Mouse (Mus musculus) spleen, adult 2 months (tissue): ENCODE results near the gene Galnt2. TPM values are rescaled to one million over a fixed set of nuclear protein-coding genes. Genes with fewer than 3 reads are reported as not detected.

Experiments used
- DNase-seq, 2 experiments: peaks; one replicate each; pipeline versions ENCODE4 v3.0.0 to v3.0.0-alpha.2; 2012 to 2021; ENCODE audit warnings: low spot score in 2 of 2, low read depth in 1 of 2
- H3K27ac ChIP-seq: fragments of 200-500 bp; 2 replicates; pipeline ENCODE4 v1.5.1; 2012; ENCODE audit warnings: low read length, inconsistent platforms; ENCODE audit not compliant: insufficient read depth
- H3K27me3 ChIP-seq: fragments of 200-500 bp; 2 replicates; pipeline ENCODE4 v1.6.1; 2012; ENCODE audit warnings: mild to moderate bottlenecking, moderate library complexity, low read length, inconsistent platforms; ENCODE audit not compliant: control insufficient read depth, insufficient read depth
- H3K36me3 ChIP-seq: fragments of 200-500 bp; 2 replicates; pipeline ENCODE4 v1.6.1; 2012; ENCODE audit warnings: mild to moderate bottlenecking, low read length, inconsistent platforms; ENCODE audit not compliant: control insufficient read depth, insufficient read depth
- H3K4me1 ChIP-seq: fragments of 200-500 bp; 2 replicates; pipeline ENCODE4 v1.6.1; 2011; ENCODE audit warnings: inconsistent platforms; ENCODE audit not compliant: control insufficient read depth, insufficient read depth, insufficient read length
- H3K4me3 ChIP-seq: fragments of 200-500 bp; 2 replicates; pipeline ENCODE4 v1.5.1; 2011; ENCODE audit warnings: mild to moderate bottlenecking, inconsistent platforms; ENCODE audit not compliant: insufficient read depth, insufficient read length; ENCODE audit errors: extremely low read depth
- CTCF ChIP-seq: fragments of 200-500 bp; IDR thresholded peaks from 2 replicates; pipeline ENCODE4 v1.5.1; 2011; ENCODE audit warnings: mild to moderate bottlenecking, inconsistent platforms; ENCODE audit not compliant: insufficient read depth, insufficient read length, insufficient replicate concordance; ENCODE audit errors: extremely low read depth
- POLR2A ChIP-seq: fragments of 200-500 bp; IDR thresholded peaks from 2 replicates; pipeline ENCODE4 v1.6.1; 2011; ENCODE audit warnings: low read depth, low read length, inconsistent platforms
- WGBS: fragments of 180-500 bp; shearing (Covaris S2); methylation state at CpG from one replicate; pipeline ENCODE4 v1.1.7; 2018; 5-methylcytosine and 5-hydroxymethylcytosine counted together
- polyA plus RNA-seq: library from polyadenylated mRNA; depleted of rRNA; stranded (reverse); fragments of >200 nt; gene quantifications from 2 replicates; pipeline ENCODE4 v1.2.3, GENCODE M21; 2012

The Galnt2 gene
- polyA plus RNA-seq, 1 experiment: 9.4 TPM

GRCm38 (mm10) chr8:124304141-124304540 is 73.0 kb downstream of the Galnt2 start:
- H3K4me1 ChIP-seq: no peaks in the 10 kb centered on the region

GRCm38 (mm10) chr8:124306574-124306973 is 75.4 kb downstream of the Galnt2 start:
- WGBS: 44% methylated on average over 7 of the region's 7 CpGs

More at GRCm38 (mm10) chr8:124304141-124304540, 73.0 kb downstream of the Galnt2 start:
- no peak overlapping the region for H3K27ac ChIP-seq
- no peak overlapping the region for H3K4me3 ChIP-seq
- 79% methylated on average over 4 of the region's 4 CpGs for WGBS
- no peaks in the 10 kb centered on the region for H3K27me3 ChIP-seq
- H3K36me3 ChIP-seq: no peaks in the 10 kb centered on the region; the same call in 1 of the 2 replicates
- TF ChIP-seq POLR2A: no peak
- no peak for TF ChIP-seq CTCF
- no peak for DNase-seq

GRCm38 (mm10) chr8:124307700-124308099 is 76.5 kb downstream of the Galnt2 start:
- Histone ChIP-seq H3K4me3 (no peak overlapping the region), H3K27ac (no peak overlapping the region), H3K4me1 (no peaks in the 10 kb centered on the region), H3K36me3 (peaks cover 2% of the 10 kb centered on the region; the same call in 1 of the 2 replicates), H3K27me3 (no peaks in the 10 kb centered on the region)
- no peak for TF ChIP-seq POLR2A
- no peak for TF ChIP-seq CTCF
- 90% methylated on average over 10 of the region's 10 CpGs for WGBS
- DNase-seq: no peak

More at GRCm38 (mm10) chr8:124306574-124306973, 75.4 kb downstream of the Galnt2 start:
- H3K36me3 ChIP-seq: peaks cover 2% of the 10 kb centered on the region; the same call in 1 of the 2 replicates
- no peak overlapping the region for H3K27ac ChIP-seq
- no peak for DNase-seq
- no peak overlapping the region for H3K4me3 ChIP-seq
- no peaks in the 10 kb centered on the region for H3K27me3 ChIP-seq
- H3K4me1 ChIP-seq: no peaks in the 10 kb centered on the region
- TF ChIP-seq CTCF (no peak), POLR2A (no peak)

- Histone ChIP-seq H3K36me3 (peaks cover 2% of the 10 kb centered on the region; the same call in 1 of the 2 replicates), H3K27ac (no peak overlapping the region), H3K27me3 (no peaks in the 10 kb centered on the region), H3K4me3 (no peak overlapping the region), H3K4me1 (peaks cover 4% of the 10 kb centered on the region; the same call in 1 of the 2 replicates)
- DNase-seq: no peak
- WGBS: 94% methylated on average over 13 of the region's 13 CpGs
- TF ChIP-seq CTCF (no peak), POLR2A (no peak)
These were observed 79.3 kb downstream of the Galnt2 start for GRCm38 (mm10) chr8:124310509-124310908.

GRCm38 (mm10) chr8:124311111-124311510 is 79.9 kb downstream of the Galnt2 start:
- Histone ChIP-seq H3K36me3 (peaks cover 2% of the 10 kb centered on the region; the same call in 1 of the 2 replicates), H3K27me3 (no peaks in the 10 kb centered on the region), H3K4me1 (peaks cover 4% of the 10 kb centered on the region; the same call in 1 of the 2 replicates), H3K27ac (no peak overlapping the region), H3K4me3 (no peak overlapping the region)
- no peak for DNase-seq
- no peak for TF ChIP-seq CTCF
- TF ChIP-seq POLR2A: no peak
- 93% methylated on average over 6 of the region's 6 CpGs for WGBS

- no peak for DNase-seq
- TF ChIP-seq POLR2A (no peak), CTCF (no peak)
- H3K36me3 ChIP-seq: peaks cover 2% of the 10 kb centered on the region; the same call in 1 of the 2 replicates
- H3K27me3 ChIP-seq: no peaks in the 10 kb centered on the region
- H3K4me3 ChIP-seq: no peak overlapping the region
- H3K27ac ChIP-seq: no peak overlapping the region
- peaks cover 8% of the 10 kb centered on the region; the same call in 1 of the 2 replicates for H3K4me1 ChIP-seq
- WGBS: 94% methylated on average over 17 of the region's 17 CpGs
These were observed 80.5 kb downstream of the Galnt2 start for GRCm38 (mm10) chr8:124311723-124312122.

- Histone ChIP-seq H3K4me3 (no peak overlapping the region), H3K4me1 (peaks cover 10% of the 10 kb centered on the region; the same call in 1 of the 2 replicates), H3K27ac (no peak overlapping the region), H3K27me3 (no peaks in the 10 kb centered on the region), H3K36me3 (peaks cover 2% of the 10 kb centered on the region; the same call in 1 of the 2 replicates)
- TF ChIP-seq POLR2A: no peak
- TF ChIP-seq CTCF: no peak
- 84% methylated on average over 10 of the region's 10 CpGs for WGBS
- no peak for DNase-seq
These were observed 81.0 kb downstream of the Galnt2 start for GRCm38 (mm10) chr8:124312228-124312627.
